Comparison of ENCODE assay signal across 17 mouse cellular contexts in the genomic region with DNA sequence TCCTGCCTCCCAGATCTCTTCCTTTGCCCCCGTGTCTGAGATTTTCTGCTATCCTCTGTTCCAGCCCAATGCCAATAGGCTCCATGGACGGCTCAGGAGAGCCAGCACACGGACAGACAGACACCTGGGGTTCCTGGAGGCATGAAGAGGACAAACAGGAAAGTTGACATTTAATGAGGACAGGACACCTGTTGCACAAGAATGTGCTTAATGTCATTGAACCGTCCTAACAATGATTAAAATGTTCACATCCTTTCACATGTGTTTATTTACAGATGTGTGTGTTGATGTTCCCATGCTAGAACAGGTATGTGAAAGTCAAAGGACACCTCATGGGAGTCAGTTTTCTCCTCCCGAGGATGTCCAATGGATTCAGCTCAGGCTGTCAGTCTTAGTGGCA.
"Had no signal": no experiment of that assay in that cellular context is flagged by ENCODE, and none has a peak within 500 bp of the region (broad histone marks: within the 10 kb centered on the region; RNA-seq: fewer than 3 reads in every experiment).

No protein-coding gene starts in this region.

- H3K27ac ChIP-seq: kidney, embryonic 15.5 days; left cerebral cortex, adult 2 months; liver, embryonic 13.5 days; macrophage; midbrain, embryonic 12.5 days; stomach, postnatal 0 days had no signal

- H3K9me3 ChIP-seq: kidney, embryonic 15.5 days; liver, embryonic 13.5 days; midbrain, embryonic 12.5 days had no signal

- H3K27me3 ChIP-seq: kidney, embryonic 15.5 days; midbrain, embryonic 12.5 days had no signal

- H3K4me3 ChIP-seq: kidney, embryonic 15.5 days; left cerebral cortex, adult 2 months; liver, embryonic 13.5 days; midbrain, embryonic 12.5 days had no signal

- H3K36me3 ChIP-seq: kidney, embryonic 15.5 days; liver, embryonic 13.5 days; midbrain, embryonic 12.5 days had no signal

- ATAC-seq: lung, postnatal 0 days; midbrain, embryonic 16.5 days had no signal

- DNase-seq: kidney, adult 11 months; kidney, adult 8-10 months; kidney, postnatal 10 days; kidney, postnatal 36 days; layer of hippocampus, postnatal 36 days; liver, embryonic 13.5 days; lung, embryonic 14.5 days; right cerebral cortex, postnatal 14 days; right cerebral cortex, postnatal 4 days; thymus, postnatal 25 days had no signal

- H3K9ac ChIP-seq: kidney, embryonic 15.5 days; lung, embryonic 14.5 days; midbrain, embryonic 12.5 days had no signal

- H3K4me2 ChIP-seq: kidney, embryonic 15.5 days; liver, embryonic 13.5 days; lung, embryonic 14.5 days; midbrain, embryonic 12.5 days had no signal
